Mouse (Mus musculus) lung, postnatal 36 days (tissue): ENCODE measurements at regions not wholly inside any gene's neighbourhood (a gene's known extent, or its start where the extent isn't known, plus 50 kb on each side); places are given as distances from the start of the nearest gene placed in this dataset.
A peak's percentile ranks its signal among the peaks of the same experiment; 100 is the strongest.

Experiments
- DNase-seq: peaks from one replicate; pipeline ENCODE4 v3.0.0; 2022; ENCODE audit warnings: mixed read lengths

GRCm38 (mm10) chr3:101161941-101162531 is 52.0 kb upstream of the Ptgfrn start:
- DNase-seq, result peak; percentile 17

DNA sequence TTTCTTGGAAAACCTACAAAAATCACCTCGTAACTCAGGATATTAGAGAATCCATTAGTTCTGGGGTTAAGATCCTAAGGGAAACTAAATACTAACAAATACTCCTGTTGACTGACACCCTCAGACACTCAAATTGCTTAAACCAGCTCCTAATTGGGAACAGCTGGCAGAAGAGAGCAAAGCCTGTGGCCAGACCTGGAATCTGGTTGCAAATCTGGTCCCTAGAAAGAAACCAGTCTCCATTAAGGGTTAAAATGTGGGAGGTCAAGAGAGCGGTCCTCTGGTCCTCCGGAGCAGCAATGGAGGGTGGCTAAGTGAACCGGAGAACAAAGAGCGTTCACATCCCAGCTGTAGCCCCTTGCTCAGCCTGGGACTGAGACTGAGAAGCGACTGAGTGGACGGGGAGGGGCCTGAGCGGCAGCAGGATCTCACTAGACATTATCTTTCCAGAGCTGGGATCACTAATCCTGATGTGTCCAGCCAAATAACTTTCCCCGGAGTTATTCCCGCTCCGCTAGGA is 51.4 kb upstream of the Ptgfrn start:
- no peak for DNase-seq
